Mouse (Mus musculus): Measurements from ENCODE around the gene Wdr73. TPM values are rescaled to one million over a fixed set of nuclear protein-coding genes. Genes with fewer than 3 reads are reported as not detected.

The Wdr73 gene
- polyA plus RNA-seq, 1 experiment, result 15.1 TPM

DNA sequence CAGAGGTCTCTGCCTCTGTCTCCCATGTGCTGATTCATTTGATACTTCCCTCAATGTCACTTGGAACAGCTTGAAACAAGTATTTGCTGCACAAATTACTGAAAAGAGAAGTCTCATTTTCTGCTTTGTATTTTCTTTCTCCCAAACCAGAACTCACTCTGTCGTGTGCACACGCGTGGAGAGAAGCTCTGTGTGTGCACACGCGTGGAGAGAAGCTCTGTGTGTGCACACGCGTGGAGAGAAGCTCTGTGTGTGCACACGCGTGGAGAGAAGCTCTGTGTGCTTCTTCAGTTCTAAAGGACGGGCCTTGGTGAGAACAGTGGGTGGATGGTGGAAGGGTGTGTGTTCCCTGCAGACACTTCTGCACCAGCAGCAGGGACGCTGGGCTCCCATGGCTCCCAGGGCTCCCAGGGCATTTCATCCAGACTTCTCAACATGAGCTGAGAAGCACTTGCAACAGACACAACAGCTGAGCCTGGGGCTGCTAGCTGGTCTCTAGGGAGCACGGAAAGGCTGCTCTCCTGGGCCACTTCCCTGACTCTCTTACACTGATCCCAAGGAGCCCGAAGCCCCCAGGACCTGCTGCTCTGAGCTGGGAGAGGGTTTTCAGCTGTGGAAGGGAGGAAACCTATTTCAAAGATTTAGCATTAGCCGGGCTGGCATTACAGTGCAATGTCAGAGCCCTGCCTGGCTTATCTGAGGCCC lies 6.1 kb downstream of the Wdr73 start:
- Histone ChIP-seq H3K27me3 (ENCODE audit: control insufficient read depth, insufficient read depth, insufficient read length) (no peaks in the 10 kb centered on the region), H3K79me2 (ENCODE audit: control insufficient read depth, insufficient read depth) (no peaks in the 10 kb centered on the region), H3ac (ENCODE audit: control insufficient read depth, insufficient read length) (no peak overlapping the region), H3K4me3 (no peak overlapping the region), H3K36me3 (ENCODE audit: control insufficient read depth, insufficient read depth) (peaks cover 15% of the 10 kb centered on the region), H3K4me2 (ENCODE audit: low read depth) (no peak overlapping the region)
- TF ChIP-seq TCF12 (IDR thresholded peaks at IDR 0.05; ENCODE audit: insufficient read depth, poor library complexity, severe bottlenecking), result no peak
- no peak for TF ChIP-seq POLR2AphosphoS2 (IDR thresholded peaks at IDR 0.05; ENCODE audit: insufficient read length, low read depth)
- no peak for TF ChIP-seq POLR2A (IDR thresholded peaks at IDR 0.05; ENCODE audit: insufficient read length, low read depth)
- no peak for TF ChIP-seq MYOD1 (IDR thresholded peaks at IDR 0.05; ENCODE audit: control insufficient read depth in 1 of 3, insufficient read length in 2 of 3, low read depth in 2 of 3)
- TF ChIP-seq MYOG (IDR thresholded peaks at IDR 0.05; ENCODE audit: control insufficient read depth in 1 of 3, insufficient read depth in 1 of 3, insufficient read length in 2 of 3, low read depth in 2 of 3), result no peak
- no peak for TF ChIP-seq MAX (IDR thresholded peaks at IDR 0.05; ENCODE audit: low read depth)

DNA sequence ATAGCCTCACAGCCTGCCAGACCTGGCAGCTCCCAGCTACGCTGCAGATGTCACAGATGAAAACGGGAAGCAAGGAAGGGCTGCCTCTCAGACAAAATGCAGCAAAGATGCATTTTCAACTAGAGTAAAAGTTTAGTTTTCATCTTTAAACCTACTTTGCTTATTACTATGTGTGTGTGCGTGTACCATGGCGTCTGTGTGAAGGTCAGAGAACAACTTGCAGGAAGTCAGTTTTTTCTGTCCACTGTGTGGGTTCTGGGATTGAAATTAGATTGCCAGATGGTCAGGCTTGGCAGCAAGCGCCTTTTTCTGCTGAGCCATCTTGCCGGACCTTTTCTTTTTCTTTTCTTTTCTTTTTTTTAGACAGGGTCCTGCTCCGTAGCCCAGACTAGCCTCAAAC lies 6.9 kb downstream of the Wdr73 start:
- no peak for TF ChIP-seq TCF3 (IDR thresholded peaks at IDR 0.05; ENCODE audit: insufficient read length, low read depth)
- TF ChIP-seq MAX (IDR thresholded peaks at IDR 0.05; ENCODE audit: low read depth), result no peak
- TF ChIP-seq E2F4 (IDR thresholded peaks at IDR 0.05; ENCODE audit: insufficient read depth), result no peak
- no peak for TF ChIP-seq SRF (IDR thresholded peaks at IDR 0.05; ENCODE audit: control insufficient read depth, insufficient read length, low read depth)
- TF ChIP-seq POLR2A (IDR thresholded peaks at IDR 0.05; ENCODE audit: insufficient read length, low read depth), result no peak
- TF ChIP-seq MYOD1 (IDR thresholded peaks at IDR 0.05; ENCODE audit: control insufficient read depth in 1 of 3, insufficient read length in 2 of 3, low read depth in 2 of 3), result no peak
- TF ChIP-seq USF1 (IDR thresholded peaks at IDR 0.05; ENCODE audit: low read depth), result no peak
- TF ChIP-seq REST (IDR thresholded peaks at IDR 0.05; ENCODE audit: insufficient read depth, insufficient read length), result no peak
- TF ChIP-seq TCF12 (IDR thresholded peaks at IDR 0.05; ENCODE audit: insufficient read depth, poor library complexity, severe bottlenecking), result no peak
- Histone ChIP-seq H3ac (ENCODE audit: control insufficient read depth, insufficient read length) (no peak overlapping the region), H3K4me2 (ENCODE audit: low read depth) (no peak overlapping the region), H3K36me3 (ENCODE audit: control insufficient read depth, insufficient read depth) (peaks cover 15% of the 10 kb centered on the region), H3K4me3 (no peak overlapping the region), H3K27me3 (ENCODE audit: control insufficient read depth, insufficient read depth, insufficient read length) (no peaks in the 10 kb centered on the region), H3K79me2 (ENCODE audit: control insufficient read depth, insufficient read depth) (no peaks in the 10 kb centered on the region)

DNA sequence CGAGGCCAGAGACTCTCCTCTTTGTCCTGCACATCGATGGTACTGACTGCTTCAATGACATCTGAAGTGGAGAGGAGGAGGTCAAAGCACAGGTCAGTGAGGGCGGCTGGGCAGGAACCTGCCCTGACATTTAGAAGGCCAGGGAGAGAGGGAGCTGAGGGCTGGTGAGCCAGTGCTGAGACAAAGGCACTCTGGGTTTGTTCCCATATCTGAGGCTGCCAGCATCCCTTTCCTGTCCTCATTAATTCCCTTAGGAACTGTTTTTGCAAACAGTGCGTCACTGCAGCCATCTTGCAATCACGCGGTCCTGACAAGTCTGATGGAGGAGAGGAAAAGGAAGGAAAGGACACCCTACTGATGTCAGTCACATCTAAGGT lies 7.3 kb downstream of the Wdr73 start:
- no peak for TF ChIP-seq TCF12 (IDR thresholded peaks at IDR 0.05; ENCODE audit: insufficient read depth, poor library complexity, severe bottlenecking)
- no peak for TF ChIP-seq TCF3 (IDR thresholded peaks at IDR 0.05; ENCODE audit: insufficient read length, low read depth)
- no peak for TF ChIP-seq CEBPB (IDR thresholded peaks at IDR 0.05; ENCODE audit: insufficient read depth, poor library complexity, severe bottlenecking)
- TF ChIP-seq USF1 (IDR thresholded peaks at IDR 0.05; ENCODE audit: low read depth), result no peak
- TF ChIP-seq MYOG (IDR thresholded peaks at IDR 0.05; ENCODE audit: control insufficient read depth in 1 of 3, insufficient read depth in 1 of 3, insufficient read length in 2 of 3, low read depth in 2 of 3), result no peak
- no peak for TF ChIP-seq MAX (IDR thresholded peaks at IDR 0.05; ENCODE audit: low read depth)
- no peak for TF ChIP-seq MYOD1 (IDR thresholded peaks at IDR 0.05; ENCODE audit: control insufficient read depth in 1 of 3, insufficient read length in 2 of 3, low read depth in 2 of 3)
- TF ChIP-seq SRF (IDR thresholded peaks at IDR 0.05; ENCODE audit: control insufficient read depth, insufficient read length, low read depth), result no peak
- no peaks in the 10 kb centered on the region for H3K27me3 ChIP-seq (ENCODE audit: control insufficient read depth, insufficient read depth, insufficient read length)
- no peak overlapping the region for H3K4me2 ChIP-seq (ENCODE audit: low read depth)
- H3K4me3 ChIP-seq, result no peak overlapping the region
- H3K79me2 ChIP-seq (ENCODE audit: control insufficient read depth, insufficient read depth), result no peaks in the 10 kb centered on the region
- H3ac ChIP-seq (ENCODE audit: control insufficient read depth, insufficient read length), result no peak overlapping the region
- peaks cover 15% of the 10 kb centered on the region for H3K36me3 ChIP-seq (ENCODE audit: control insufficient read depth, insufficient read depth)

DNA sequence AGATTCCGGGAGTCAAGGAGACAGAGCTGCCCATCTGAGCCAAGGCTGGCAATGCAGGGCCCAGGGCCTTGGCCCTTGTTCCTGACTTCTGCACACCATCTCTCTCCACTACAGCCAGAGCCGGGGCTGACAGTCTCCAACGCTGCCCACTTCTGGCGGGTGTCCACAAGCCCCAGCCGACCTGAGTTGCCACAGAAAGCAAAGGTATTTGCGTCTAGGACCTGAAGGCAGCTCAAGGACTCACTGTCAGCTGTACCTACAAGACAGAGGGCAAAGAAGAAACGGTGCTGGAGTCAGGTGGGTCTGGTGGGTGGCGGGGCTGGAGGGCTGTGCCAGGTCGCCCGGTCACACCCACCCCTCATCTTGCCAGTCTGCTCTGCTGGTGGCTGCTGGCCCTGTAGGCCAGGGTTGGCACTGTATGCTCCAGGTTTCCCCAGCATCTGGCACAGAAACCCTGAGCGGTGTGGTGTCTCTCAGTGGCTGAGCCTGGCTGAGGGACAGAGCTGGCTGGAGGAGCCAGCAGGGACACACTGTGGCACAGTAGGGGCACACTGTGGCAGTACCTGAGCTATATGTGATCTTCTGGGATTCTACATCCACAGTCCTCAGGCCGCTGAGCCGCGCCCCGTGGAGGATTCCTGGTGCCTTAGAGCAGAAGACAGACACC lies 7.8 kb downstream of the Wdr73 start:
- Histone ChIP-seq H3K79me2 (ENCODE audit: control insufficient read depth, insufficient read depth) (no peaks in the 10 kb centered on the region), H3K4me3 (no peak overlapping the region), H3K27me3 (ENCODE audit: control insufficient read depth, insufficient read depth, insufficient read length) (no peaks in the 10 kb centered on the region), H3K36me3 (ENCODE audit: control insufficient read depth, insufficient read depth) (peaks cover 15% of the 10 kb centered on the region), H3ac (ENCODE audit: control insufficient read depth, insufficient read length) (no peak overlapping the region), H3K4me2 (ENCODE audit: low read depth) (no peak overlapping the region)
- no peak for TF ChIP-seq USF1 (IDR thresholded peaks at IDR 0.05; ENCODE audit: low read depth)
- TF ChIP-seq TCF12 (IDR thresholded peaks at IDR 0.05; ENCODE audit: insufficient read depth, poor library complexity, severe bottlenecking), result no peak
- TF ChIP-seq MAX (IDR thresholded peaks at IDR 0.05; ENCODE audit: low read depth), result no peak
- no peak for TF ChIP-seq E2F4 (IDR thresholded peaks at IDR 0.05; ENCODE audit: insufficient read depth)
- no peak for TF ChIP-seq MYOG (IDR thresholded peaks at IDR 0.05; ENCODE audit: control insufficient read depth in 1 of 3, insufficient read depth in 1 of 3, insufficient read length in 2 of 3, low read depth in 2 of 3)
- no peak for TF ChIP-seq POLR2A (IDR thresholded peaks at IDR 0.05; ENCODE audit: insufficient read length, low read depth)
- TF ChIP-seq SRF (IDR thresholded peaks at IDR 0.05; ENCODE audit: control insufficient read depth, insufficient read length, low read depth), result no peak

DNA sequence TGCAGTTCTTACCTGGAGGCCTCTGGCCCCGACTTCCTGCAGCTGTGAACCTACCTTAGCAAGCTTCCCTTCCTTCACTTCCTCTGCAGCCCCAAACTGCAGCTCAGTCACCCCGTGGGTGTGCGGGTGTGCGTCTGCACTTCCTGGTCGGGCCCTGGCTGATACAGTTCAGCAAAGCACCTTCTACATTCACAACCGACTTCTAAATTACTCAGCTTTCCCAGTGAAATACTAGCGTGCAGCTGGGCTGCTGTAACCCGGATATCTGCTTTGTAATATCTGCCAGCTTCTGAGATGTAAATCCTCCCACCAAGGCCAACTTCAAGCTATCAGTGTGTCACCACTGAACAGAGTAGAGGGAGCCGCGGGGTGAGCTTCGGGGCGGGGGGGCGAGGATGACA lies 11.2 kb downstream of the Wdr73 start:
- TF ChIP-seq TCF12 (IDR thresholded peaks at IDR 0.05; ENCODE audit: insufficient read depth, poor library complexity, severe bottlenecking) (no peak), REST (IDR thresholded peaks at IDR 0.05; ENCODE audit: insufficient read depth, insufficient read length) (no peak), USF1 (IDR thresholded peaks at IDR 0.05; ENCODE audit: low read depth) (no peak), POLR2AphosphoS2 (IDR thresholded peaks at IDR 0.05; ENCODE audit: insufficient read length, low read depth) (no peak), TCF3 (IDR thresholded peaks at IDR 0.05; ENCODE audit: insufficient read length, low read depth) (no peak), E2F4 (IDR thresholded peaks at IDR 0.05; ENCODE audit: insufficient read depth) (no peak), POLR2A (IDR thresholded peaks at IDR 0.05; ENCODE audit: insufficient read length, low read depth) (no peak), MYOG (IDR thresholded peaks at IDR 0.05; ENCODE audit: control insufficient read depth in 1 of 3, insufficient read depth in 1 of 3, insufficient read length in 2 of 3, low read depth in 2 of 3) (no peak), SRF (IDR thresholded peaks at IDR 0.05; ENCODE audit: control insufficient read depth, insufficient read length, low read depth) (no peak), CEBPB (IDR thresholded peaks at IDR 0.05; ENCODE audit: insufficient read depth, poor library complexity, severe bottlenecking) (no peak), MAX (IDR thresholded peaks at IDR 0.05; ENCODE audit: low read depth) (no peak), MYOD1 (IDR thresholded peaks at IDR 0.05; ENCODE audit: control insufficient read depth in 1 of 3, insufficient read length in 2 of 3, low read depth in 2 of 3) (no peak)
- H3K27me3 ChIP-seq (ENCODE audit: control insufficient read depth, insufficient read depth, insufficient read length), result no peaks in the 10 kb centered on the region
- H3ac ChIP-seq (ENCODE audit: control insufficient read depth, insufficient read length), result no peak overlapping the region
- no peak overlapping the region for H3K4me3 ChIP-seq
- H3K4me2 ChIP-seq (ENCODE audit: low read depth), result no peak overlapping the region
- H3K79me2 ChIP-seq (ENCODE audit: control insufficient read depth, insufficient read depth), result no peaks in the 10 kb centered on the region
- H3K36me3 ChIP-seq (ENCODE audit: control insufficient read depth, insufficient read depth), result peaks cover 11% of the 10 kb centered on the region

Data from myocyte (in vitro differentiated cells).